Mouse (Mus musculus): ENCODE measurements around the gene Otud3.

The Otud3 gene

DNA sequence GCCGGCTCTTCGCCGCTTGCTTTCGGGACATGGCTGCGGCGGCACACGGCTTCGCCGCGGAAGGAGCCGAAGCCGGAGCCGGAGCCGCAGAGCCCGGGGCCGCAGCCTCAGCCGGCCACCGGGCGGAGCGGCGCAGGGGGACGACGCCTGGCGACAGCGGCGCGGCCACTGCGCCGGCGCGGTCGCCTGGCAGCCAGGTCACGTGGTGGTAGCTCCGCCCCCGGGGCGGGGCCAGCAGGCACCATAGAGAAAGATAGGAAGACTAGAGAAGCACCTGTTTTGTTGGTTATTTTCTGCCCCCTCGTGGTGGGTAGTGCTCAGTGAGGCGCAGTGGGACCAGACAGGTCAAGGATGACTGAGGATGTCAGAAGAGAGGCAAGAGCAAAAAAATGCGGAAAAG is at the start of gene Otud3:
Otud3 (minus strand) TSS at position 149 of the 400 bp plus-strand sequence.
- TF ChIP-seq POU5F1 (IDR thresholded peaks at IDR 0.05; ENCODE audit: borderline replicate concordance, low read length) (no peak), CTCF (conservative IDR thresholded peaks at IDR 0.05; ENCODE audit: low read length) (peak; percentile 41)
- H3K4me3 ChIP-seq (replicated peaks; ENCODE audit: low read length) = peak within 1 kb of the TSS; percentile 93
- H3K4me1 ChIP-seq (replicated peaks; ENCODE audit: low read depth, low read length) = peaks cover 40% of the 10 kb centered on the region
- peaks cover 12% of the 10 kb centered on the region for H3K27me3 ChIP-seq (ENCODE audit: insufficient read depth, low read length)
- H3K36me3 ChIP-seq (ENCODE audit: insufficient read depth, low read length) = peaks cover 28% of the 10 kb centered on the region
- H3K9me3 ChIP-seq (ENCODE audit: low read length) = peaks cover 2% of the 10 kb centered on the region; the same call in 1 of the 2 replicates

DNA sequence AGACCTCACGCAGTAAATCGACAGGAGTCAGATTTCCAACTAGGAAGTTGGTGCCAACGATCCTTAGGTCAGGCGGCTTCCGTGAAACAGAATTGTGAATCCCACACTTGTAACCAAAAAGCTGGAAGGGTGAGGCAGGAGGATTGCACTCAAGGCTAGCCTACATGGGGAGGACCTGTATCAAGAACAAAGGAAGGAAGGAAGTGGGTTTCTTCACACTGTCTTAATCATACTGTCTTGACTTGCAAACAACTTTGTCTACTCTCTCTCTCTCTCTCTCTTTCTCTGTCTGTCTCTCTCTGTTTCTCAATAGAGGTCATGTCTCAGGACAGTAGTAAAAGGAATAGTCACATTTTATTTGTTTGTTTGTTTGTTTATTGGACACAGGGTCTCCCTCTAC is 49.0 kb upstream of the Otud3 start:
- H3K9me3 ChIP-seq (ENCODE audit: low read length) = peaks cover 7% of the 10 kb centered on the region
- TF ChIP-seq CTCF (conservative IDR thresholded peaks at IDR 0.05; ENCODE audit: low read length) = no peak
- TF ChIP-seq NANOG (IDR thresholded peaks at IDR 0.05; ENCODE audit: borderline replicate concordance, low read length) = no peak
- TF ChIP-seq POU5F1 (IDR thresholded peaks at IDR 0.05; ENCODE audit: borderline replicate concordance, low read length) = no peak

DNA sequence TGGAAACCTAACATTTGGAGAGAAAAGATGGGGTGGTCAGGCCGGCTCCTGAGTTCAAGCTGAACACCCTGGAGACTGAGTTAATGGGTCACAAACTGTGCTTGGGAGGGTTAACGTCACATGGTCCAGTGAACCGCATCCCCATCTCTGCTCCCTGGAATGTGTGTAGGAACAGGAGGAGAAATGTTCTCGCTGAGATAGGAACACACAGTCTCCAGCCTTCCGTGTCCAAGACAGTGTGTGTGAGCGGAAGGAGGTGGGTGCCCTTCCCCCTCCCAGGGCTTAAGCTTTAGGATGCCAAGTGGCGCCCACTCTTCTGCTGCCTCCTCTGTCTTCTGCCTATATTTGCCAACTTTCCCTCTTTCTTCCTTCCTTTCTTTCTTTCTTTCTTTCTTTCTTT is 46.2 kb upstream of the Otud3 start:
- Histone ChIP-seq H3K27me3 (ENCODE audit: insufficient read depth, low read length) (0 out of 2 replicates have a peak, but pooled peaks cover under 1% of the 10 kb centered on the region), H3K9me3 (ENCODE audit: low read length) (peaks cover 7% of the 10 kb centered on the region), H3K4me3 (replicated peaks; ENCODE audit: low read length) (no peak overlapping the region), H3K4me1 (replicated peaks; ENCODE audit: low read depth, low read length) (no peaks in the 10 kb centered on the region), H3K36me3 (ENCODE audit: insufficient read depth, low read length) (no peaks in the 10 kb centered on the region)
- TF ChIP-seq CTCF (conservative IDR thresholded peaks at IDR 0.05; ENCODE audit: low read length) (no peak), NANOG (IDR thresholded peaks at IDR 0.05; ENCODE audit: borderline replicate concordance, low read length) (no peak), POU5F1 (IDR thresholded peaks at IDR 0.05; ENCODE audit: borderline replicate concordance, low read length) (no peak)

More for the DNA sequence above, 49.0 kb upstream of the Otud3 start:
- H3K4me1 ChIP-seq (replicated peaks; ENCODE audit: low read depth, low read length) = peaks cover 15% of the 10 kb centered on the region
- no peaks in the 10 kb centered on the region for H3K36me3 ChIP-seq (ENCODE audit: insufficient read depth, low read length)
- no peak overlapping the region for H3K4me3 ChIP-seq (replicated peaks; ENCODE audit: low read length)
- peaks cover 19% of the 10 kb centered on the region for H3K27me3 ChIP-seq (ENCODE audit: insufficient read depth, low read length)

GRCm38 (mm10) chr4:138959120-138959519 is 45.4 kb upstream of the Otud3 start:
- TF ChIP-seq POU5F1 (IDR thresholded peaks at IDR 0.05; ENCODE audit: borderline replicate concordance, low read length) (no peak), NANOG (IDR thresholded peaks at IDR 0.05; ENCODE audit: borderline replicate concordance, low read length) (no peak), CTCF (conservative IDR thresholded peaks at IDR 0.05; ENCODE audit: low read length) (no peak)
- H3K4me3 ChIP-seq (replicated peaks; ENCODE audit: low read length) = no peak overlapping the region

GRCm38 (mm10) chr4:138958612-138959011 is 44.9 kb upstream of the Otud3 start:
- Histone ChIP-seq H3K27me3 (ENCODE audit: insufficient read depth, low read length) (no peaks in the 10 kb centered on the region), H3K4me3 (replicated peaks; ENCODE audit: low read length) (no peak overlapping the region)

More at GRCm38 (mm10) chr4:138959120-138959519, 45.4 kb upstream of the Otud3 start:
- Histone ChIP-seq H3K4me1 (replicated peaks; ENCODE audit: low read depth, low read length) (no peaks in the 10 kb centered on the region), H3K27me3 (ENCODE audit: insufficient read depth, low read length) (no peaks in the 10 kb centered on the region), H3K36me3 (ENCODE audit: insufficient read depth, low read length) (no peaks in the 10 kb centered on the region), H3K9me3 (ENCODE audit: low read length) (peaks cover 7% of the 10 kb centered on the region)

DNA sequence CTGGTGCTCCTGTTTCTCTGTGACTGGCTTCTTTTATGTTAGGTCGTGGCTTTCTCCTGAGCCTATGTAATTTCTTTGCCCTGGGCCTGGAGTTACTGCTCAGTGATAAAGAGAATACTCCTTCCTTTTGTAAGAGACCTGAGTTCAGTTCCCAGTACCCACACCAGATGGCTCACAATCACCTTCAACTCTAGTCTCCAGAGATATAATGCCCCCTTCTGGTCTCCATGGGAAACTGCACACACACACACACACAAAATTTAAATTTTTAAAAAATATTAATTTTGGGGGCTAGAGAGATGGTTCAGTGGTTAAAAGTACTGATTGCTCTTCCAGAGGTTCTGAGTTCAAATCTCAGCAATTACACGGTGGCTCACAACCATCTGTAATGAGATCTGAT is 34.5 kb upstream of the Otud3 start:
- no peak overlapping the region for H3K4me3 ChIP-seq (replicated peaks; ENCODE audit: low read length)
- peaks cover 18% of the 10 kb centered on the region for H3K9me3 ChIP-seq (ENCODE audit: low read length)
- H3K4me1 ChIP-seq (replicated peaks; ENCODE audit: low read depth, low read length) = peaks cover 17% of the 10 kb centered on the region
- no peaks in the 10 kb centered on the region for H3K27me3 ChIP-seq (ENCODE audit: insufficient read depth, low read length)
- TF ChIP-seq CTCF (conservative IDR thresholded peaks at IDR 0.05; ENCODE audit: low read length) (peak; percentile 67), NANOG (IDR thresholded peaks at IDR 0.05; ENCODE audit: borderline replicate concordance, low read length) (no peak)
- H3K36me3 ChIP-seq (ENCODE audit: insufficient read depth, low read length) = no peaks in the 10 kb centered on the region

More at GRCm38 (mm10) chr4:138958612-138959011, 44.9 kb upstream of the Otud3 start:
- no peaks in the 10 kb centered on the region for H3K36me3 ChIP-seq (ENCODE audit: insufficient read depth, low read length)
- TF ChIP-seq POU5F1 (IDR thresholded peaks at IDR 0.05; ENCODE audit: borderline replicate concordance, low read length) = no peak
- no peak for TF ChIP-seq CTCF (conservative IDR thresholded peaks at IDR 0.05; ENCODE audit: low read length)
- TF ChIP-seq NANOG (IDR thresholded peaks at IDR 0.05; ENCODE audit: borderline replicate concordance, low read length) = no peak
- H3K9me3 ChIP-seq (ENCODE audit: low read length) = peaks cover 7% of the 10 kb centered on the region
- no peaks in the 10 kb centered on the region for H3K4me1 ChIP-seq (replicated peaks; ENCODE audit: low read depth, low read length)

DNA sequence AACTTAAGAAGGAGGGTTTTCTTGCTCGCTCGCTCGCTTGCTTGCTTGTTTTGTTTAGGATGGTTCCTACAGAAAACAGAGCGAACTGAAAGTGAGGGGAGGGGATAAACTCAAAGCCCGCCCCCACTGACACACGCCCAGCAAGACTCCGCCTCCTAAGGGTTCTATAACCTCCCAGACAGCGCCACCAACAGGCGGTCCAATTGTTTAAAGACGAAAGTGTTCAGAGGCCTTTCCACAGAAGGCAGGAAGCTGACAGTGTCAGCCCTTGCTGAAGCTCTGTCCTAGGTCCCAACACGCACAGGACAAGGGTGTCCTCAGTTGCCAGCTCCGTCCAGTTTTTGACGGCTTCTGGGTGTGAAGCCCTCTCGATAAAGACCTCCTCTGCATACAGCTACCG is 30.0 kb upstream of the Otud3 start:
- H3K4me3 ChIP-seq (replicated peaks; ENCODE audit: low read length) = no peak overlapping the region
- no peak for TF ChIP-seq NANOG (IDR thresholded peaks at IDR 0.05; ENCODE audit: borderline replicate concordance, low read length)
- TF ChIP-seq POU5F1 (IDR thresholded peaks at IDR 0.05; ENCODE audit: borderline replicate concordance, low read length) = no peak
- peak; percentile 60 for TF ChIP-seq CTCF (conservative IDR thresholded peaks at IDR 0.05; ENCODE audit: low read length)
- H3K36me3 ChIP-seq (ENCODE audit: insufficient read depth, low read length) = no peaks in the 10 kb centered on the region
- peaks cover 17% of the 10 kb centered on the region; the same call in 1 of the 2 replicates for H3K27me3 ChIP-seq (ENCODE audit: insufficient read depth, low read length)
- H3K4me1 ChIP-seq (replicated peaks; ENCODE audit: low read depth, low read length) = peaks cover 38% of the 10 kb centered on the region
- H3K9me3 ChIP-seq (ENCODE audit: low read length) = no peaks in the 10 kb centered on the region

DNA sequence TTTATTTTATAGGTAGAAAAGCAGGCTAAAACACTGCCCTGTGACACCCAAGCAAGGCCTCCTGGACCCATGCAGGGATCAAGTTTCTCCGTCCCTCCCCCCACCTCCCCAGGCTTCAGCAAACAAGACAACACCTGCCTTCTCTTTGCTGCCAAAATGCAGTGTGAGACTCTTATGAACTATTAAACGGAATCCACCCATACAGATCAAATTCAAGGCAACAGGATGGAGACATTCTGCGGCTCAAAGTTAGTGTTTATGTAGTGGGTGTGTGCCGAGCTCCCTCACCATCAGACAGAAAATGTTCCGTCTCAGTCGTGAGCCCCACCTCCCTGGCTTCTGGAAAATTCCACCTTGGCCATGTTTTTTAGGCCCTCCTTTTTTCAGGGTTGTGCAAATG is 28.2 kb upstream of the Otud3 start:
- Histone ChIP-seq H3K4me3 (replicated peaks; ENCODE audit: low read length) (no peak overlapping the region), H3K36me3 (ENCODE audit: insufficient read depth, low read length) (no peaks in the 10 kb centered on the region)
- TF ChIP-seq POU5F1 (IDR thresholded peaks at IDR 0.05; ENCODE audit: borderline replicate concordance, low read length) (no peak), CTCF (conservative IDR thresholded peaks at IDR 0.05; ENCODE audit: low read length) (no peak), NANOG (IDR thresholded peaks at IDR 0.05; ENCODE audit: borderline replicate concordance, low read length) (no peak)

DNA sequence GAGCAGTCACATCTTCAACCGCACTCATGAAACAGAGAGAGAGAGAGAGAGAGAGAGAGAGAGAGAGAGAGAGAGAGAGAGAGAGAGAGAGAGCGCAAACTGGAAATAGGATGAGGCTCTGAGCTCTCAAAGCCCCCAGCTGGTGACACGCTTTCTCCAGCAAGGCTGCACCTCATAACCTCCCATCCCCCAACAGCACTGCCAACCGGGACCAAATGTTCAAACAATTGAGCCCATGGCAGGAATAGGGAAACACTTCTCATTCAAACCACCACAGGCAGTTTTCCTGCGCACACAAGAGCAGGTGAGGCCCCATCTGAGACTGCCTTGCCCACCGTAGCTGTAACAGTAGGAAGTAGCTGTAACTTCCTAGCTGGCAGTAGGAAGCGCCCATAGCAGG is 27.7 kb upstream of the Otud3 start:
- no peak for TF ChIP-seq POU5F1 (IDR thresholded peaks at IDR 0.05; ENCODE audit: borderline replicate concordance, low read length)
- TF ChIP-seq NANOG (IDR thresholded peaks at IDR 0.05; ENCODE audit: borderline replicate concordance, low read length) = no peak
- TF ChIP-seq CTCF (conservative IDR thresholded peaks at IDR 0.05; ENCODE audit: low read length) = no peak
- no peak overlapping the region for H3K4me3 ChIP-seq (replicated peaks; ENCODE audit: low read length)
- no peaks in the 10 kb centered on the region for H3K9me3 ChIP-seq (ENCODE audit: low read length)

More for the DNA sequence above, 28.2 kb upstream of the Otud3 start:
- Histone ChIP-seq H3K27me3 (ENCODE audit: insufficient read depth, low read length) (peaks cover 17% of the 10 kb centered on the region; the same call in 1 of the 2 replicates), H3K9me3 (ENCODE audit: low read length) (no peaks in the 10 kb centered on the region), H3K4me1 (replicated peaks; ENCODE audit: low read depth, low read length) (peaks cover 38% of the 10 kb centered on the region)

More for the DNA sequence above, 27.7 kb upstream of the Otud3 start:
- Histone ChIP-seq H3K36me3 (ENCODE audit: insufficient read depth, low read length) (no peaks in the 10 kb centered on the region), H3K4me1 (replicated peaks; ENCODE audit: low read depth, low read length) (peaks cover 38% of the 10 kb centered on the region), H3K27me3 (ENCODE audit: insufficient read depth, low read length) (peaks cover 17% of the 10 kb centered on the region; the same call in 1 of the 2 replicates)

Data from E14TG2a.4 (cell line).